Mouse (Mus musculus) kidney, adult 18-20 months (tissue): ENCODE measurements at regions not wholly inside any gene's neighbourhood (a gene's known extent, or its start where the extent isn't known, plus 50 kb on each side); places are given as distances from the start of the nearest gene placed in this dataset.

Source experiments
- DNase-seq: peaks from one replicate; pipeline ENCODE4 v3.0.0; 2021

DNA sequence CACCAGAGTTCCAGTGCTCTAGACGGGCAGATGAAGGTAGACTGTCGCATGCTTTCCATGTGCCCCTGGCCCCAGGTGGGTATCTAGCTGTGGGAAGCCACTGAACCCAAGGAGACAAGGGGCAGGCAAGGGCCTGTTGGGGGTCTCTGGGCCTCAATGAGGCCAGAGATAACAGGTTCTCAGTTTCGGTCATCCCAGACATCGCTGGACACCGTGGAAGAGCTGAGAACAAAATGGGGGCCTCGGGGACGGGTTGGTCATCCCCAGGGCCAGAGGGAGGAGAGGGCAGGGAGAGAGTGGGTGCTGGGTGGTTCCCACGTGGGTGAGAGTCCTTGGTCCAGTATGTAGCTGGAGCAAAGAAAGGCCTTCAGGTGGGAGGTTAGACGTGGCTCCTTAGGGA lies 307.2 kb downstream of the Zfp804a start:
- DNase-seq, result no peak

DNA sequence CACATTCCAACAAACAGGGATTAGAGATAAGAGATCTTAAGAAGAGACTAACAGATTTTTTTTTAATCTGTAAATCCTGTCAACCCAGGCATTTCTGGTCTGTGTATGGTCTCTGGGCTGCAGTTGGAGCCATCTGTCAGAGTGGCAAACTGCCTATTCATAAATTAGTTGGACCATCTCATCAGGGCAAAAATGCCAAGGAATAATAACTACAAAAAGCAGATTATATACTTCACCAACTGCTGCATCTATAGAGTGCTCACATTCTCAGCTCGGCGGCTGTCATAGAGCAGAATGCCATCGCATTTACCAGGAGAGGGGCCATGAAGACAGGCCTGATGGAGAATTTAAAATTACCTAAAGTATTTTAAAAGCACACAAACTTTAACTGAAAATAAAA lies 320.1 kb downstream of the Zfp804a start:
- DNase-seq, result no peak

DNA sequence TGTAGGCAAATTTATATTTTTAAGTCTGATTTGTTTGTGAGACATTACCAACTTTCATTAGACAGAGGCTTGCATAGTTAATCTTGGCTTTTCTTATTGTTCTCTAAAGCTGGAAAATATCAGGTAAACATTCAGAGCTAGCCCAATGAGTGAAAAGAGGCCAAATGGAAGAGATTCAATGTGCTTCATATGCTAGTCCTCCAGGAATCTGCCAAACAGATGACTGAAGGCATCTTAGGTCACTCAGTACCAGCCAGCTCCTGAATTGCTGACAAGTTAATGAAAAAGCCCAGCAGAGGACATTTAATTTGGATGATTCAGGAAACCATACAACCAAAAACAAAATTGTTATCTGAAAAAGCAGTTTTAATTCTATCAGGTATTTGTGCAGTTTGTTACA lies 325.5 kb downstream of the Zfp804a start:
- DNase-seq, result no peak

DNA sequence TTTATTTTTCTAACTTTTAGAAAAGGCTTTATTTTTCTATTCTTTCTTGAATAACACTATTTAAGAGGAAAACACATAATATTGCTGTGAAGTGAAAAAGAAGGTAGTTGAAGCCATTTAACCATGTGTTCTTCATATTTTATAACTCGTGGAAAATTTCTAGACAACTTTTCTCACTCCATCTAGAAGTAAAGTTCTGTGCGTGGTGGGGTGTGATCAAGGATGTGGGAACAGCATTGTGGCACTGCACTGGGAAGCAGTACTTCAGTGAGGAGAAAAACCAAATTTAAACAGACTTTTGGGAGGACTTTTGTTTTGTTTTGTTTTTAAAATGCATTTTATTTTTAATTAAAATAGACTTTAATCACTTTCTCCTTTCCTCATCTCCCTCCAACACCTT lies 332.1 kb downstream of the Zfp804a start:
- DNase-seq, result no peak

DNA sequence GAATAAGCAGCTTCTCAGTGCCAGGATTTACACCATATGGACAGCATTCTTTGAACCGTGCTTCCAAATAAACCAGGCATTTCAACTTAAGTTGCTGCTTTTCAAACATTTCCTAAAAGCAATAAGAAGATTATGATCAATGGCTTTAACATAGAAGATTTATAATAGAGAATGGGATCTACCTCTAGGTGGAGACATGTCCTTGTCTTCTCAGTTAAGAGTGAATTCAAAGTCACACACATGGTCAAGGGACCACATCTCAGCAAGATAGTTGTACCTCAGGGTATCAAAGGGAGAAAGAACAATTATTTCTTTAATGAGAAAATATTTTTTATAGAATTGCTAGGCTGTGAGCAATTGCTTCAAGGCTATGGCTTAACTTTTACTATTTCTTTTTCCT lies 334.7 kb downstream of the Zfp804a start:
- DNase-seq, result no peak

DNA sequence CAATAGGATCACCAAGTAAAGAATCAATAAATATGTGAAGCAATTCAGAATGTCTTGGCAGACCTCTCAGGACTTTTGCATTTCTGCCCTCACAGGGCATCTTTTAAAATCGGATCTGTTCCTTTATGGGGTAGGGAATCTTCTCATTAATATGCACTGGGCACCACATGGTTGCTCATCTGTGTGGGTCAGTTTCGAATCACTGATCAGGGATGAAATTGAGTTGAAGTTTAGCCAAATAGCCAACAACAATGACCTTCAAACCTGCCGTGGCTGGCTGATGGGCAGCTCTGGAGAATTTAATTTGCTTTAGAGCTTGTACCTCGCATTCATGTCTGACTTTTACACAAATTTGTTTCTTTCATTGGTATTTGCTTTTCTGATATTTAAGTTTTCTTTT lies 342.4 kb downstream of the Zfp804a start:
- peak; percentile 13 for DNase-seq

DNA sequence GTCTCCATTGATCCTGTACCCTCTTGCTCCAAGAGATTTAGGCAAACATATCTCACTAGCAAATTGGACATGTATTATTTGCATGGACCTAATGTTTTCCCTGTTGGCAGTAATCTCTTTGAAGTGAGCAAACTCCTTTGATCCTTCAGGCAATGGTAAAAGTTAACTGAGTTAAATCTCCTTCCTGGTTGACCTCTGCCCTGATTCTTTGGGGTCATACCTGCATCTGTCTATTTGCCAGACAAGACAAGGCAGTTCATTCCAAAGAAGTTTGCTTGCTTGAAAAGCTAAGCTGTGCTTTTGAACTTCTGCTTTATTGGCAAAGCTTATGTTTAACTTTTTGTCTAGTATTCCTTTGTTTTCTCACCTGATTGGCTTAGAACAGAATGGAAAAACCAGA lies 392.7 kb downstream of the Zfp804a start:
- DNase-seq, result no peak

DNA sequence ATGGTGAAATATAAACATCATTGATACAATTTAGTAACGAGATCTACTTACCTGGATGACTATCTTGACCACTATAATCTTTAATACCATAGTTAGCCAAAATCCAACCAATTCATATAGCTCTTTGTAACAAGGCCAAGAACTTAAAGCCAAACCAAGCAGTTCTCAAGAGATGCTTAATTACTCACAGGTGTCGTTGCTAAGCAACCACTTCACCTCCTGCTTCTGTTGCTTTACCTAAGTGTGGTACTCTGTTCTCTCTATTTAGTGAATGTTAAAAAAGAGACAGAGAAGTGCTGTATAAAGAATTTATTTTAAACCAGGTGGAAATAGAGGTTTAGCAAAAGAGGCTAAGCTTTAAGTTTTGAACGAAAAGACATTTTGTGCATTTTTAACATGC lies 402.7 kb downstream of the Zfp804a start:
- DNase-seq, result no peak
